Mouse (Mus musculus) CH12.LX (cell line): ENCODE measurements around the gene Slc26a3. TPM values are rescaled to one million over a fixed set of nuclear protein-coding genes. Genes with fewer than 3 reads are reported as not detected.

Source experiments
- DNase-seq: peaks from one replicate; pipeline ENCODE4 v3.0.0-alpha.2; 2013; ENCODE audit errors: extremely low read depth
- H3K27ac ChIP-seq: 2 replicates; pipeline ENCODE4 v1.5.1; 2012; ENCODE audit warnings: low read depth, mild to moderate bottlenecking, control low read depth, moderate library complexity; ENCODE audit not compliant: insufficient read depth
- H3K27me3 ChIP-seq: replicated peaks from 2 replicates; pipeline ENCODE3; 2012; ENCODE audit warnings: inconsistent platforms
- H3K36me3 ChIP-seq, 2 experiments: replicated peaks in 1 of 2; 2 replicates each; pipeline versions ENCODE3 to v1.6.1; 2012; ENCODE audit warnings: inconsistent platforms in 1 of 2, low read length in 1 of 2, mild to moderate bottlenecking in 1 of 2, mixed read lengths in 1 of 2, moderate library complexity in 1 of 2; ENCODE audit not compliant: control insufficient read depth in 1 of 2, insufficient read depth in 1 of 2
- H3K4me1 ChIP-seq, 2 experiments: 2 replicates each; pipeline ENCODE4 v1.6.1; 2012; ENCODE audit warnings: inconsistent platforms in 1 of 2, moderate library complexity in 1 of 2; ENCODE audit not compliant: insufficient read depth in 2 of 2, control insufficient read depth in 1 of 2
- H3K4me2 ChIP-seq: 2 replicates; pipeline ENCODE4 v1.6.1; 2012; ENCODE audit warnings: low read depth, mild to moderate bottlenecking, control low read depth; ENCODE audit not compliant: poor library complexity, insufficient read depth, severe bottlenecking
- H3K4me3 ChIP-seq, 3 experiments: fragments of 150-350 bp in 1 of 3; sonication (generic) in 1 of 3; replicated peaks in 1 of 3; 2 replicates each; pipeline versions ENCODE3 to v1.5.1; 2011 to 2012; ENCODE audit warnings: low read depth in 2 of 3, low read length in 2 of 3, mild to moderate bottlenecking in 2 of 3, moderate library complexity in 2 of 3, control low read depth in 1 of 3, improper control_type of control experiment in 1 of 3, inconsistent platforms in 1 of 3, mixed read lengths in 1 of 3; ENCODE audit not compliant: poor library complexity in 1 of 3
- H3K79me2 ChIP-seq: replicated peaks from 2 replicates; pipeline ENCODE4 v1.6.1; 2012; ENCODE audit warnings: mild to moderate bottlenecking, moderate library complexity; ENCODE audit not compliant: control insufficient read depth, poor library complexity, insufficient read depth, severe bottlenecking; ENCODE audit errors: extremely low read depth
- H3K9ac ChIP-seq: 2 replicates; pipeline ENCODE4 v1.6.1; 2012; ENCODE audit warnings: low read depth, mild to moderate bottlenecking, control low read depth, moderate library complexity; ENCODE audit not compliant: insufficient read depth
- H3K9me3 ChIP-seq: replicated peaks from 2 replicates; pipeline ENCODE3; 2012; ENCODE audit warnings: low read length, inconsistent platforms, mixed read lengths
- BHLHE40 ChIP-seq: IDR thresholded peaks from 2 replicates; pipeline ENCODE4 v1.6.1; 2011; ENCODE audit warnings: mild to moderate bottlenecking, low read depth, low read length, improper control_type of control experiment
- CTCF ChIP-seq, 2 experiments: IDR thresholded peaks in 1 of 2; conservative IDR thresholded peaks in 1 of 2; 2 replicates each; pipeline ENCODE4 v1.5.1; 2011 to 2012; ENCODE audit warnings: low read depth in 2 of 2, low read length in 2 of 2, improper control_type of control experiment in 1 of 2, inconsistent platforms in 1 of 2, mild to moderate bottlenecking in 1 of 2, moderate library complexity in 1 of 2
- ELF1 ChIP-seq: IDR thresholded peaks from 2 replicates; pipeline ENCODE4 v1.6.1; 2014; ENCODE audit warnings: low read depth, mild to moderate bottlenecking, inconsistent platforms, low read length, improper control_type of control experiment
- EP300 ChIP-seq: IDR thresholded peaks from 2 replicates; pipeline ENCODE4 v1.6.1; 2011; ENCODE audit warnings: low read length, improper control_type of control experiment
- ETS1 ChIP-seq: conservative IDR thresholded peaks from 2 replicates; pipeline ENCODE4 v1.6.1; 2012; ENCODE audit warnings: low read depth, mild to moderate bottlenecking, inconsistent platforms, low read length, improper control_type of control experiment, moderate library complexity
- GABPA ChIP-seq: IDR thresholded peaks from 2 replicates; pipeline ENCODE4 v1.6.1; 2012; ENCODE audit warnings: low read depth, low read length, improper control_type of control experiment, inconsistent platforms; ENCODE audit not compliant: insufficient replicate concordance
- HCFC1 ChIP-seq: IDR thresholded peaks from 2 replicates; pipeline ENCODE4 v1.6.1; 2012; ENCODE audit warnings: low read depth, mild to moderate bottlenecking, inconsistent platforms, low read length, improper control_type of control experiment
- JUN ChIP-seq: IDR thresholded peaks from 2 replicates; pipeline ENCODE4 v1.6.1; 2011; ENCODE audit warnings: low read depth, mild to moderate bottlenecking, low read length, improper control_type of control experiment, moderate library complexity; ENCODE audit not compliant: insufficient read depth
- KAT2A ChIP-seq: IDR thresholded peaks from 2 replicates; pipeline ENCODE4 v1.6.1; 2012; ENCODE audit warnings: low read length, improper control_type of control experiment, inconsistent platforms; ENCODE audit not compliant: insufficient replicate concordance
- MAFK ChIP-seq: IDR thresholded peaks from 2 replicates; pipeline ENCODE4 v1.6.1; 2011; ENCODE audit warnings: low read length, improper control_type of control experiment; ENCODE audit not compliant: insufficient replicate concordance
- MXI1 ChIP-seq: IDR thresholded peaks from 2 replicates; pipeline ENCODE4 v1.6.1; 2011; ENCODE audit warnings: mild to moderate bottlenecking, low read depth, low read length, improper control_type of control experiment
- NELFE ChIP-seq: IDR thresholded peaks from 2 replicates; pipeline ENCODE4 v1.6.1; 2011; ENCODE audit warnings: low read depth, low read length, improper control_type of control experiment
- NRF1 ChIP-seq: IDR thresholded peaks from 2 replicates; pipeline ENCODE4 v1.6.1; 2014; ENCODE audit warnings: low read depth, mild to moderate bottlenecking, inconsistent platforms, low read length, improper control_type of control experiment, moderate library complexity
- POLR2A ChIP-seq: IDR thresholded peaks from 2 replicates; pipeline ENCODE4 v1.6.1; 2011; ENCODE audit warnings: low read depth, mild to moderate bottlenecking, improper control_type of control experiment, low read length
- POLR2AphosphoS2 ChIP-seq: IDR thresholded peaks from 2 replicates; pipeline ENCODE4 v1.6.1; 2011; ENCODE audit warnings: low read depth, low read length, improper control_type of control experiment
- TBP ChIP-seq: conservative IDR thresholded peaks from 2 replicates; pipeline ENCODE4 v1.6.1; 2011; ENCODE audit warnings: low read depth, low read length, improper control_type of control experiment
- TCF12 ChIP-seq: IDR thresholded peaks from 2 replicates; pipeline ENCODE4 v1.6.1; 2014; ENCODE audit warnings: low read depth, mild to moderate bottlenecking, inconsistent platforms, low read length, improper control_type of control experiment
- UBTF ChIP-seq: IDR thresholded peaks from 2 replicates; pipeline ENCODE4 v1.6.1; 2012; ENCODE audit warnings: low read depth, mild to moderate bottlenecking, inconsistent platforms, low read length, improper control_type of control experiment, moderate library complexity
- ZKSCAN1 ChIP-seq: IDR thresholded peaks from 2 replicates; pipeline ENCODE4 v1.6.1; 2012; ENCODE audit warnings: low read depth, inconsistent platforms, low read length, improper control_type of control experiment, borderline replicate concordance
- ZMIZ1 ChIP-seq: IDR thresholded peaks from 2 replicates; pipeline ENCODE4 v1.6.1; 2012; ENCODE audit warnings: low read depth, mild to moderate bottlenecking, inconsistent platforms, low read length, improper control_type of control experiment
- dilution Hi-C: fragments of 300-500 bp; cut with MboI; formaldehyde crosslinking; loops from 2 replicates; pipeline ENCODE4 v1.14.3; 2020; ENCODE audit warnings: low sequenced_read_pairs; ENCODE audit not compliant: extremely low pct_unique_long_range_greater_than_20kb, extremely low pct_ligation_motif_present
- in situ Hi-C: fragments of 300-500 bp; cut with MboI; formaldehyde crosslinking; loops from 3 replicates; pipeline ENCODE4 v1.14.3; 2019; ENCODE audit warnings: low sequenced_read_pairs, low pct_ligation_motif_present, low pct_unique_long_range_greater_than_20kb, mixed read lengths
- polyA plus RNA-seq: library from polyadenylated mRNA; unstranded; fragments of >175 nt; gene quantifications from 2 replicates; pipeline ENCODE4 v1.2.1, GENCODE M21; 2012; ENCODE audit warnings: low read depth; ENCODE audit not compliant: insufficient read length
- total RNA-seq, 2 experiments: library from RNA; depleted of rRNA; stranded (reverse); fragments of 300-350 nt in 1 of 2; fragments of >200 nt in 1 of 2; gene quantifications; 2 replicates each; pipeline ENCODE4 v1.2.3; 2012 to 2014

The Slc26a3 gene
- total and polyA plus RNA-seq, 3 experiments = not detected

DNA sequence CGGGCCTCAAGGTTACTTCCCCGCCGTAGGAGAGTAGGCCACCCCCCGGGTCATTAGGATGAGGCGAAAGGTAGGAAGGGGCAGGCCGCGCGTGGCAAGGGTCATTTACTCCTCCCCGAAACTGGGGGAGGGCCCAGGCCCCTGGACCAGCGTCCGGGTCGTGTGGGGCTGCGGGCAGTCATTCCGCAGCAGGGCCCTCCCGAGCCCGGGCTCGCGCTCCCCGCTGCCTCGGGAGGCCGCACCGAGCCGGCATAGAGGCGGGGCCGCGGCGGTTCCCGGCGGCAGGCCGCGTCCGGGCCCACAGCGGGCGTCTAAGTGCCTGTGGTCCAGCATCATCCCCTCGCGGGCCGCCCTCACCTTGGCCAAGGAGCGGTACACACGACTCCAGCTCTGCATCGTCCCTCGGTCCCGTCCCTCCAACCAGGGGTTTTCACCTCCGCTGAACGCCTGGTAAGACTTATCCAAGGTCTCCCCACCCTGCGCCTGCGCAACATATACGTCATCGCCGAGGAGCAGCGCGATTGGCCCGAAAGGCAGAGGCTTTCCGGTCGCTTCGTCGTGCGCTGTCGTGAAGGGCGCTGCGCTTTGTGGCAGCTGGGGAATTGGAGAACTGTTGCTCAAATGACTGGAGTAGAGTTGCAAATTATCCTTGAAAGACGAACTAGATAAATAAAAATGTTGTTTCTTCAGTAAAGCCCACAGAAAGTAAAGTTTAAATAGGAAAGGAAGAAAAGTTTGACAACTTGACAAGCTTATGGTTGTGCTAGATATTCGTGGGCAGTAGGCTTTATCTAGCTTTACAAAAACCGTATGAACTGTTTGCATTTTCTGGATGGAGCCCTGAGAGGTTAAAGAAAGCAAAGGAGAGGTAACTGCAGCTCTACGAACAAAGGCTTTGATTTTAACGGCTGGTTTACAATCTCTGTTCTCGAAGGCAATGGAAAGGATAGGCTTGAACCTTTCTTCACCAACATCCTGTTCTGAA, 39.4 kb upstream of the Slc26a3 start, which contains the start of gene Dld (continued):
- TF ChIP-seq HCFC1 = peak; percentile 91
- TF ChIP-seq, all 38 proteins: peak for 14

DNA sequence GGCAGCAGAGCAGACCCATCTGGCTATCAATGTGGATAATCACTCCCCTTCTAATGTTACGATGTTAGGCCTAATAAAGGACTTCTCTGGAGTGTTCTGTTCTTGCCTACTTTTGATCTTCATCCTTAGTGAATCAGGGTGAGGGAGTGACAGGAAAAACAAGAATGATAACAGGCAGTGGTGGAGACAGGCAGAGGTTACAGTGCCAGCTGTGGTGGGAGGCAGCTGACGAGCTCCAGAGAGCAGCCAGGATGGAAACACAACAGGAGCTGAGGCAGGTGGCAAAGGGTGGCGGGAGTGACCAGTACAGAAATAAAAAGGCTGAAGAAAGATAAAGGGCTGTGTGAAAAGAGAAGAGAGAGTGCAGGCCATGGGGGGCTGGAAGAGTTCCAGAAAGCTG, 24.2 kb upstream of the Slc26a3 start:
- H3K4me2 ChIP-seq = no peak overlapping the region
- DNase-seq = no peak
- H3K4me3 ChIP-seq = no peak overlapping the region
- H3K27me3 ChIP-seq = no peaks in the 10 kb centered on the region
- no peaks in the 10 kb centered on the region for H3K4me1 ChIP-seq
- no peaks in the 10 kb centered on the region for H3K9me3 ChIP-seq
- H3K27ac ChIP-seq = no peak overlapping the region
- no peaks in the 10 kb centered on the region for H3K79me2 ChIP-seq
- no peaks in the 10 kb centered on the region for H3K36me3 ChIP-seq
- in situ Hi-C loops (no loop called here), dilution Hi-C loops (no loop called here)
- TF ChIP-seq UBTF = no peak
- TF ChIP-seq ETS1 = no peak
- no peak for TF ChIP-seq NRF1
- no peak for TF ChIP-seq POLR2A
- TF ChIP-seq POLR2AphosphoS2 = no peak
- TF ChIP-seq ELF1 = no peak
- no peak for TF ChIP-seq MXI1
- TF ChIP-seq GABPA = no peak
- TF ChIP-seq MAFK = no peak
- TF ChIP-seq TCF12 = no peak
- TF ChIP-seq JUN = no peak
- TF ChIP-seq BHLHE40 = no peak
- TF ChIP-seq KAT2A = no peak
- no peak for TF ChIP-seq HCFC1
- no peak for TF ChIP-seq CTCF (conservative IDR thresholded peaks at IDR 0.05 in 1 of 2, IDR thresholded peaks at IDR 0.05 in 1 of 2; ENCODE audit: low read depth in 2 of 2, low read length in 2 of 2)
- TF ChIP-seq TBP = no peak
- TF ChIP-seq NELFE = no peak
- no peak for TF ChIP-seq ZMIZ1
- no peak for TF ChIP-seq ZKSCAN1
- no peak for TF ChIP-seq EP300
- no peak overlapping the region for H3K9ac ChIP-seq
